Mouse (Mus musculus) limb, embryonic 15.5 days (tissue): ENCODE results near the gene Kdelc2. TPM values are rescaled to one million over a fixed set of nuclear protein-coding genes. Genes with fewer than 3 reads are reported as not detected.
A peak's percentile ranks its signal among the peaks of the same experiment; 100 is the strongest.

Experiments used
- ATAC-seq: fragments of 200-750 bp; cut with Nextera tagmentation; 2 replicates; pipeline ENCODE4 v1.8.0; 2017; ENCODE audit warnings: low read depth, moderate TSS enrichment; ENCODE audit not compliant: insufficient number of reproducible peaks, low FRiP score, low TSS enrichment
- H3K27ac ChIP-seq: fragments of 300-500 bp; sonication (generic); 2 replicates; pipeline ENCODE4 v1.5.1; 2015; ENCODE audit warnings: moderate library complexity, mild to moderate bottlenecking, inconsistent platforms
- H3K27me3 ChIP-seq: fragments of 300-500 bp; sonication (generic); 2 replicates; pipeline ENCODE4 v1.6.1; 2015; ENCODE audit warnings: inconsistent platforms
- H3K36me3 ChIP-seq: fragments of 300-500 bp; sonication (generic); 2 replicates; pipeline ENCODE4 v1.6.1; 2015; ENCODE audit warnings: inconsistent platforms
- H3K4me1 ChIP-seq: fragments of 300-500 bp; sonication (generic); 2 replicates; pipeline ENCODE4 v1.6.1; 2015; ENCODE audit warnings: inconsistent platforms
- H3K4me2 ChIP-seq: fragments of 300-500 bp; sonication (generic); 2 replicates; pipeline ENCODE4 v1.6.1; 2015; ENCODE audit warnings: mild to moderate bottlenecking, inconsistent platforms
- H3K4me3 ChIP-seq: fragments of 300-500 bp; sonication (generic); 2 replicates; pipeline ENCODE4 v1.5.1; 2015; ENCODE audit warnings: mild to moderate bottlenecking, inconsistent platforms
- H3K9ac ChIP-seq: fragments of 300-500 bp; sonication (generic); 2 replicates; pipeline ENCODE4 v1.6.1; 2015; ENCODE audit warnings: inconsistent platforms
- H3K9me3 ChIP-seq: fragments of 300-500 bp; sonication (generic); 2 replicates; pipeline ENCODE4 v1.6.1; 2016; ENCODE audit warnings: inconsistent platforms
- WGBS: fragments of 180-500 bp; shearing (Covaris S2); methylation state at CpG from one replicate; pipeline ENCODE4 v1.1.7; 2015; 5-methylcytosine and 5-hydroxymethylcytosine counted together
- polyA plus RNA-seq: library from polyadenylated mRNA; unstranded; fragments of >200 nt; fragmentation: Nextera tagmentation; extraction: Ambion mirVana; gene quantifications from 2 replicates; pipeline ENCODE4 v1.2.1, GENCODE M21; 2015

Kdelc2 gene
- polyA plus RNA-seq, 1 experiment from 2014 or later: 31.9 TPM

GRCm38 (mm10) chr9:53351899-53352298 lies 31.9 kb upstream of the Kdelc2 start:
- H3K9me3 ChIP-seq: no peaks in the 10 kb centered on the region
- H3K4me1 ChIP-seq: no peaks in the 10 kb centered on the region
- 89% methylated on average over 6 of the region's 6 CpGs for WGBS
- H3K36me3 ChIP-seq: no peaks in the 10 kb centered on the region
- ATAC-seq: no peak
- no peak overlapping the region for H3K9ac ChIP-seq
- H3K4me2 ChIP-seq: no peak overlapping the region
- no peak overlapping the region for H3K27ac ChIP-seq
- H3K27me3 ChIP-seq: no peaks in the 10 kb centered on the region
- no peak overlapping the region for H3K4me3 ChIP-seq

- 85% methylated on average over 5 of the region's 5 CpGs for WGBS
- H3K27ac ChIP-seq: no peak overlapping the region
- H3K4me3 ChIP-seq: no peak overlapping the region
- H3K9ac ChIP-seq: no peak overlapping the region
- no peaks in the 10 kb centered on the region for H3K9me3 ChIP-seq
- no peaks in the 10 kb centered on the region for H3K27me3 ChIP-seq
- ATAC-seq: no peak
- no peak overlapping the region for H3K4me2 ChIP-seq
- no peaks in the 10 kb centered on the region for H3K4me1 ChIP-seq
- no peaks in the 10 kb centered on the region for H3K36me3 ChIP-seq
Observed at GRCm38 (mm10) chr9:53353161-53353560, 30.7 kb upstream of the Kdelc2 start.

GRCm38 (mm10) chr9:53356219-53357155 lies 27.3 kb upstream of the Kdelc2 start:
- H3K27ac ChIP-seq: 0 out of 2 replicates have a peak overlapping the region, but pooled peaks have one; percentile 28
- no peak for ATAC-seq

GRCm38 (mm10) chr9:53371339-53371738 lies 12.5 kb upstream of the Kdelc2 start:
- Histone ChIP-seq H3K36me3 (no peaks in the 10 kb centered on the region), H3K9ac (no peak overlapping the region), H3K9me3 (no peaks in the 10 kb centered on the region), H3K4me1 (no peaks in the 10 kb centered on the region), H3K27me3 (no peaks in the 10 kb centered on the region), H3K27ac (no peak overlapping the region), H3K4me3 (no peak overlapping the region), H3K4me2 (no peak overlapping the region)
- no peak for ATAC-seq
- 57% methylated on average over 3 of the region's 3 CpGs for WGBS

More at GRCm38 (mm10) chr9:53356219-53357155, 27.3 kb upstream of the Kdelc2 start:
- Histone ChIP-seq H3K9me3 (no peaks in the 10 kb centered on the region), H3K27me3 (no peaks in the 10 kb centered on the region), H3K4me1 (no peaks in the 10 kb centered on the region), H3K4me3 (no peak overlapping the region), H3K9ac (no peak overlapping the region), H3K36me3 (no peaks in the 10 kb centered on the region), H3K4me2 (no peak overlapping the region)
- 44% methylated on average over 14 of the region's 14 CpGs for WGBS

- no peaks in the 10 kb centered on the region for H3K36me3 ChIP-seq
- H3K9ac ChIP-seq: no peak overlapping the region
- no peaks in the 10 kb centered on the region for H3K27me3 ChIP-seq
- no peak overlapping the region for H3K4me3 ChIP-seq
- H3K4me2 ChIP-seq: no peak overlapping the region
- no peaks in the 10 kb centered on the region for H3K9me3 ChIP-seq
- no peaks in the 10 kb centered on the region for H3K4me1 ChIP-seq
- H3K27ac ChIP-seq: no peak overlapping the region
- WGBS: 64% methylated on average over 4 of the region's 4 CpGs
- ATAC-seq: no peak
Observed at GRCm38 (mm10) chr9:53375907-53376306, 7.9 kb upstream of the Kdelc2 start.

GRCm38 (mm10) chr9:53376820-53377219 lies 7.0 kb upstream of the Kdelc2 start:
- no peaks in the 10 kb centered on the region for H3K27me3 ChIP-seq
- no peak overlapping the region for H3K27ac ChIP-seq
- no peak overlapping the region for H3K4me2 ChIP-seq
- no peak for ATAC-seq
- no peak overlapping the region for H3K9ac ChIP-seq
- H3K4me1 ChIP-seq: no peaks in the 10 kb centered on the region
- no peaks in the 10 kb centered on the region for H3K36me3 ChIP-seq
- H3K4me3 ChIP-seq: no peak overlapping the region
- H3K9me3 ChIP-seq: no peaks in the 10 kb centered on the region
- 87% methylated on average over 13 of the region's 13 CpGs for WGBS

GRCm38 (mm10) chr9:53377597-53377996 lies 6.2 kb upstream of the Kdelc2 start:
- Histone ChIP-seq H3K4me2 (no peak overlapping the region), H3K4me3 (no peak overlapping the region), H3K27ac (no peak overlapping the region), H3K27me3 (no peaks in the 10 kb centered on the region), H3K9me3 (no peaks in the 10 kb centered on the region), H3K36me3 (no peaks in the 10 kb centered on the region), H3K9ac (no peak overlapping the region), H3K4me1 (no peaks in the 10 kb centered on the region)
- 55% methylated on average over 5 of the region's 5 CpGs for WGBS
- no peak for ATAC-seq

- ATAC-seq: no peak
- no peaks in the 10 kb centered on the region for H3K27me3 ChIP-seq
- H3K9me3 ChIP-seq: no peaks in the 10 kb centered on the region
- 78% methylated on average over 3 of the region's 3 CpGs for WGBS
- H3K9ac ChIP-seq: no peak overlapping the region
- H3K36me3 ChIP-seq: no peaks in the 10 kb centered on the region
- H3K4me2 ChIP-seq: no peak overlapping the region
- H3K27ac ChIP-seq: no peak overlapping the region
- H3K4me3 ChIP-seq: no peak overlapping the region
- H3K4me1 ChIP-seq: no peaks in the 10 kb centered on the region
Observed at GRCm38 (mm10) chr9:53378171-53378570, 5.7 kb upstream of the Kdelc2 start.

GRCm38 (mm10) chr9:53380595-53380994 lies 3.2 kb upstream of the Kdelc2 start:
- H3K9ac ChIP-seq: no peak overlapping the region
- no peaks in the 10 kb centered on the region for H3K9me3 ChIP-seq
- no peaks in the 10 kb centered on the region for H3K36me3 ChIP-seq
- H3K4me1 ChIP-seq: peaks cover 4% of the 10 kb centered on the region; the same call in 1 of the 2 replicates
- WGBS: 83% methylated on average over 2 of the region's 2 CpGs
- H3K4me2 ChIP-seq: no peak overlapping the region
- ATAC-seq: no peak
- no peaks in the 10 kb centered on the region for H3K27me3 ChIP-seq
- H3K4me3 ChIP-seq: no peak overlapping the region
- H3K27ac ChIP-seq: no peak overlapping the region

GRCm38 (mm10) chr9:53381113-53381615 lies 2.7 kb upstream of the Kdelc2 start:
- peaks cover 7% of the 10 kb centered on the region; the same call in 1 of the 2 replicates for H3K4me1 ChIP-seq
- no peak for ATAC-seq
- no peaks in the 10 kb centered on the region for H3K36me3 ChIP-seq
- H3K9ac ChIP-seq: no peak overlapping the region
- H3K9me3 ChIP-seq: no peaks in the 10 kb centered on the region
- WGBS: 81% methylated on average over 5 of the region's 5 CpGs
- H3K4me3 ChIP-seq: no peak overlapping the region
- H3K4me2 ChIP-seq: no peak overlapping the region
- no peak overlapping the region for H3K27ac ChIP-seq
- no peaks in the 10 kb centered on the region for H3K27me3 ChIP-seq

- WGBS: 8% methylated on average over 8 of the region's 8 CpGs
- Histone ChIP-seq H3K9ac (0 out of 2 replicates have a peak overlapping the region, but pooled peaks have one; percentile 97), H3K4me3 (peak overlapping the region; percentile 76), H3K36me3 (0 out of 2 replicates have a peak, but pooled peaks cover 6% of the 10 kb centered on the region), H3K27me3 (no peaks in the 10 kb centered on the region), H3K27ac (peak overlapping the region; percentile 99), H3K4me2 (peak overlapping the region; percentile 69), H3K9me3 (no peaks in the 10 kb centered on the region), H3K4me1 (peaks cover 7% of the 10 kb centered on the region; the same call in 1 of the 2 replicates)
- ATAC-seq: 0 out of 2 replicates have a peak, but pooled peaks have one; percentile 15
Observed at GRCm38 (mm10) chr9:53384873-53385272, 1.0 kb downstream of the Kdelc2 start.

- Histone ChIP-seq H3K4me2 (no peak overlapping the region), H3K36me3 (peaks cover 12% of the 10 kb centered on the region), H3K9me3 (no peaks in the 10 kb centered on the region), H3K27ac (no peak overlapping the region), H3K27me3 (no peaks in the 10 kb centered on the region), H3K4me3 (no peak overlapping the region), H3K9ac (no peak overlapping the region), H3K4me1 (peaks cover 7% of the 10 kb centered on the region; the same call in 1 of the 2 replicates)
- 54% methylated on average over 2 of the region's 2 CpGs for WGBS
- no peak for ATAC-seq
Observed at GRCm38 (mm10) chr9:53387431-53387830, 3.6 kb downstream of the Kdelc2 start.
